Mouse (Mus musculus): ENCODE measurements at regions not wholly inside any gene's neighbourhood (a gene's known extent, or its start where the extent isn't known, plus 50 kb on each side); places are given as distances from the start of the nearest gene placed in this dataset.
"Not testable (repeated sequence)": the region's sequence is repeated elsewhere in the genome, so short reads cannot be mapped to it uniquely, and the experiment has no call there.

- DNase-seq: not testable (repeated sequence)
Observed at GRCm38 (mm10) chr12:114012860-114013259, 469.2 kb downstream of the Adam6a start.

- DNase-seq: not testable (repeated sequence)
Observed at GRCm38 (mm10) chr12:114037011-114037410, 493.3 kb downstream of the Adam6a start.

- not testable (repeated sequence) for DNase-seq
Observed at GRCm38 (mm10) chr12:114047991-114048390, 504.3 kb downstream of the Adam6a start.

GRCm38 (mm10) chr12:114053341-114053740, 509.6 kb downstream of the Adam6a start:
- DNase-seq: no peak

- DNase-seq: no peak
Observed at GRCm38 (mm10) chr12:114059615-114060014, 515.9 kb downstream of the Adam6a start.

GRCm38 (mm10) chr12:114067166-114067565, 523.5 kb downstream of the Adam6a start:
- DNase-seq: no peak

- DNase-seq: not testable (repeated sequence)
Observed at GRCm38 (mm10) chr12:114108731-114109130, 565.0 kb downstream of the Adam6a start.

- DNase-seq: no peak
Observed at GRCm38 (mm10) chr12:114134897-114135296, 591.2 kb downstream of the Adam6a start.

- DNase-seq: no peak
Observed at GRCm38 (mm10) chr12:114148779-114149178, 605.1 kb downstream of the Adam6a start.

GRCm38 (mm10) chr12:114172305-114172704, 628.6 kb downstream of the Adam6a start:
- no peak for DNase-seq

- DNase-seq: no peak
Observed at GRCm38 (mm10) chr12:114199521-114199920, 655.8 kb downstream of the Adam6a start.

- DNase-seq: no peak
Observed at GRCm38 (mm10) chr12:114222541-114222940, 678.8 kb downstream of the Adam6a start.
